Mouse (Mus musculus) spleen, adult 2 months (tissue): ENCODE measurements around the gene Impdh2.

ENCODE experiments used
- CTCF ChIP-seq: fragments of 200-500 bp; IDR thresholded peaks from 2 replicates; pipeline ENCODE4 v1.5.1; 2011; ENCODE audit warnings: mild to moderate bottlenecking, inconsistent platforms; ENCODE audit not compliant: insufficient read depth, insufficient read length, insufficient replicate concordance; ENCODE audit errors: extremely low read depth
- POLR2A ChIP-seq: fragments of 200-500 bp; IDR thresholded peaks from 2 replicates; pipeline ENCODE4 v1.6.1; 2011; ENCODE audit warnings: low read depth, low read length, inconsistent platforms

- TF ChIP-seq CTCF (peak; percentile 76; the same call in 1 of the 2 replicates), POLR2A (no peak)
These were observed 10.3 kb downstream of the Impdh2 start for GRCm38 (mm10) chr9:108570207-108570896.
